In the genomic region with DNA sequence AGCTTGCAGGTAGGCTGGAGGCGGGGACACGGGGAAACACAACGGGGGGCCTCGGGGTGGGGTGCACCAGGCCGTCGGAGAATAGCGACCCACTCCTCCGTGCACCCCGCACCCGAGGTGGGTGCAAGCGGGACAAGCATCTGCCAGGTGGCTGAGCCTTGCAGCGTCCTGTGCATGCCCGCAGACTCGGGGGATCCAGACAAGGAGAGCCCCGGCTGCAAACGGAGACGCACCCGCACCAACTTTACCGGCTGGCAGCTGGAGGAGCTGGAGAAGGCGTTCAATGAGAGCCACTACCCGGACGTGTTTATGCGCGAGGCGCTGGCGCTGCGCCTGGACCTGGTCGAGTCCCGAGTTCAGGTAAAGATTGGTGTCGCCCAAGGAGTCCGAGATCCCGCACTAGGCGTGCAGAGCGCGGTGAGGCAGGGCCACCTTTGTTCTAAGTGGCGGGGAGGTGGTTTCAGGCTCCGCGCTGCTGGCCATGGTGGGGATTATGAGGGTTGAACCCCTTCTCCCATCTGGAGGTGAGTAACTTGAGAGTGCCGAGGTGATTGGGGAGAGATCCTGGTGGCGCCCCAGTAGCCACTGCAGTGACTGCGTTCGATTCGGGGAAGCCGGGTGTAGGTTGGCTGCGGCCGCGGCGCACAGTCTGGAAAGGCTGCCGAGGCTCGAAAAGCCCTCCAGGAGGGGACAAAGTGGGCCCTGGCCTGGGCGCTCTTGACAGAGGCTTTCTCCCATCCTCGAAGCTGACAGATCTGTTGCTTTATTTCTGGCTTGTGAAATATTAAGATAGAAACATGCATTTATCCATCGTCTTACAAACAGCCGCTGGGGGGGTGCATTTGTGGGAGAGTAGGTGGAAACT, we compare ENCODE assay signal across 11 mouse cellular contexts. TPM values are rescaled to one million over a fixed set of nuclear protein-coding genes. Genes with fewer than 3 reads are reported as not detected.
DNase-seq lines count a peak whose midpoint lies in the region; ATAC-seq and TF ChIP-seq lines count a peak whose summit lies in the region.
"Had no signal": no experiment of that assay in that cellular context is flagged by ENCODE, and none has a peak within 500 bp of the region (broad histone marks: within the 10 kb centered on the region; RNA-seq: fewer than 3 reads in every experiment).

No protein-coding gene starts in this region.

- ATAC-seq in kidney, postnatal 0 days (replicated peaks; ENCODE audit: low FRiP score, low read depth) = no peak
- no peak for ATAC-seq in hindbrain, embryonic 14.5 days (ENCODE audit: low FRiP score)
- no peak for ATAC-seq in neural tube, embryonic 11.5 days (ENCODE audit: insufficient read depth, low FRiP score, low TSS enrichment)

- peak overlapping the region; percentile 63 for H3K27ac ChIP-seq in kidney, postnatal 0 days
- H3K27ac ChIP-seq in hindbrain, embryonic 14.5 days = peak overlapping the region; percentile 90
- peak overlapping the region; percentile 86 for H3K27ac ChIP-seq in neural tube, embryonic 11.5 days (ENCODE audit: low read depth, low read length)
- H3K27ac ChIP-seq: lung, embryonic 15.5 days had no signal

- H3K27me3 ChIP-seq in kidney, postnatal 0 days (ENCODE audit: insufficient read depth, low read length) = peaks cover 76% of the 10 kb centered on the region
- H3K27me3 ChIP-seq in hindbrain, embryonic 14.5 days (ENCODE audit: control insufficient read depth, insufficient read depth, low read length) = peaks cover 77% of the 10 kb centered on the region
- H3K27me3 ChIP-seq in neural tube, embryonic 11.5 days (ENCODE audit: control insufficient read depth, insufficient read depth, low read length) = peaks cover 94% of the 10 kb centered on the region

- peak overlapping the region; percentile 59 for H3K4me2 ChIP-seq in kidney, postnatal 0 days (ENCODE audit: low read length)
- H3K4me2 ChIP-seq in hindbrain, embryonic 14.5 days (replicated peaks) = peak overlapping the region; percentile 64
- H3K4me2 ChIP-seq in neural tube, embryonic 11.5 days (ENCODE audit: low read depth) = peak overlapping the region; percentile 37

- DNase-seq in kidney, postnatal 0 days (ENCODE audit: low spot score) = no peak
- DNase-seq in kidney, postnatal 36 days = no peak
- DNase-seq in embryo, embryonic 11 days = peak; percentile 55
- no peak for DNase-seq in hindbrain, embryonic 14.5 days (ENCODE audit: low spot score)
- DNase-seq in neural tube, embryonic 11.5 days (ENCODE audit: low spot score) = peak; percentile 48
- no peak for DNase-seq in lung, postnatal 25 days (ENCODE audit: low spot score)
- no peak for DNase-seq in layer of hippocampus, adult 11-12 months (ENCODE audit: low spot score)
- DNase-seq in adrenal gland, postnatal 4 days (ENCODE audit: low spot score in 2 of 2) = no peak
- DNase-seq: adrenal gland, postnatal 10 days had no signal

- H3K9me3 ChIP-seq in kidney, postnatal 0 days (replicated peaks; ENCODE audit: low read length) = no peaks in the 10 kb centered on the region
- no peaks in the 10 kb centered on the region for H3K9me3 ChIP-seq in hindbrain, embryonic 14.5 days (ENCODE audit: control insufficient read depth, low read length)
- no peaks in the 10 kb centered on the region for H3K9me3 ChIP-seq in neural tube, embryonic 11.5 days (ENCODE audit: control insufficient read depth, low read length)
- H3K9me3 ChIP-seq: lung, embryonic 15.5 days had no signal

- WGBS in kidney, postnatal 0 days = 1% methylated on average over 54 of the region's 54 CpGs
- WGBS in hindbrain, embryonic 14.5 days = 1% methylated on average over 54 of the region's 54 CpGs
- WGBS in neural tube, embryonic 11.5 days = under 1% methylated on average over 54 of the region's 54 CpGs

- peak overlapping the region; percentile 70 for H3K9ac ChIP-seq in kidney, postnatal 0 days (ENCODE audit: low read depth, low read length)
- H3K9ac ChIP-seq in hindbrain, embryonic 14.5 days = peak overlapping the region; percentile 80
- peak overlapping the region; percentile 75 for H3K9ac ChIP-seq in neural tube, embryonic 11.5 days (ENCODE audit: low read length)
- H3K9ac ChIP-seq: lung, embryonic 15.5 days had no signal

- no peaks in the 10 kb centered on the region for H3K36me3 ChIP-seq in kidney, postnatal 0 days (ENCODE audit: insufficient read depth, low read length)
- no peaks in the 10 kb centered on the region; the same call in 1 of the 2 replicates for H3K36me3 ChIP-seq in hindbrain, embryonic 14.5 days (replicated peaks; ENCODE audit: control insufficient read depth, insufficient read depth)
- H3K36me3 ChIP-seq in neural tube, embryonic 11.5 days (ENCODE audit: control insufficient read depth, insufficient read depth, low read length) = no peaks in the 10 kb centered on the region
- H3K36me3 ChIP-seq: lung, embryonic 15.5 days had no signal

- peak overlapping the region; percentile 45 for H3K4me3 ChIP-seq in kidney, postnatal 0 days (replicated peaks; ENCODE audit: low read depth, low read length)
- H3K4me3 ChIP-seq in hindbrain, embryonic 14.5 days (replicated peaks; ENCODE audit: low read length) = peak overlapping the region; percentile 40
- peak overlapping the region; percentile 53 for H3K4me3 ChIP-seq in neural tube, embryonic 11.5 days (ENCODE audit: low read depth, low read length)

- no peak for TF ChIP-seq CTCF in kidney, postnatal 0 days (IDR thresholded peaks at IDR 0.05; ENCODE audit: low read depth)

- no peaks in the 10 kb centered on the region for H3K4me1 ChIP-seq in kidney, postnatal 0 days (replicated peaks; ENCODE audit: insufficient read depth, low read length)
- peaks cover 10% of the 10 kb centered on the region for H3K4me1 ChIP-seq in hindbrain, embryonic 14.5 days (replicated peaks; ENCODE audit: control insufficient read depth, insufficient read depth, low read length)
- H3K4me1 ChIP-seq in neural tube, embryonic 11.5 days (ENCODE audit: control insufficient read depth, insufficient read depth, low read length) = 0 out of 2 replicates have a peak, but pooled peaks cover 2% of the 10 kb centered on the region

RNA-seq across cellular contexts. Expression of a gene that starts 1.2 kb away (rescaled TPM):
- 44.8 and 50.9 TPM in 2 replicates for polyA plus RNA-seq in kidney, postnatal 0 days (2015; fragmentation: Nextera tagmentation; extraction: Ambion mirVana)
- polyA plus RNA-seq in hindbrain, embryonic 14.5 days (2014; fragmentation: Nextera tagmentation; extraction: Ambion mirVana) = 25.4 and 31.0 TPM in 2 replicates
- polyA plus RNA-seq in neural tube, embryonic 11.5 days (2014; fragmentation: Nextera tagmentation; extraction: Ambion mirVana) = 44.9 and 45.2 TPM in 2 replicates
- 1 to 10 TPM in 1 of 2 experiments, under 1 TPM in 1; 0.42 to 3.8 TPM for total RNA-seq in adrenal gland, postnatal 4 days (2021)
- total RNA-seq: adrenal gland, postnatal 10 days; hematopoietic stem cell, adult 5-6 weeks had no signal

Comparison
In these comparisons a context has a peak if more than half of its experiments do, and no peak if none do; other contexts are left out.
1. DNase-seq: peak in embryo, embryonic 11 days (single experiment) and neural tube, embryonic 11.5 days (single experiment); none in kidney, postnatal 0 days (single experiment), kidney, postnatal 36 days (0 of 2), hindbrain, embryonic 14.5 days (single experiment), lung, postnatal 25 days (single experiment), layer of hippocampus, adult 11-12 months (single experiment) and adrenal gland, postnatal 4 days (0 of 2).
2. Peak in every context shown above with its lines, with median percentiles within 50 percentile points of each other: H3K27ac ChIP-seq, H3K4me2 ChIP-seq, H3K4me3 ChIP-seq and H3K9ac ChIP-seq.